In genomic region chr2:167685137-167685536, GRCm38 (mm10) we compare ENCODE assay signal across 8 mouse cellular contexts. TPM values are rescaled to one million over a fixed set of nuclear protein-coding genes. Genes with fewer than 3 reads are reported as not detected.
DNase-seq lines count a peak whose midpoint lies in the region; ATAC-seq lines count a peak whose summit lies in the region.
"Had no signal": no experiment of that assay in that cellular context is flagged by ENCODE, and none has a peak within 500 bp of the region (broad histone marks: within the 10 kb centered on the region; RNA-seq: fewer than 3 reads in every experiment).

No protein-coding gene starts in this region.

- WGBS in forebrain, embryonic 12.5 days: 6% methylated on average over 8 of the region's 8 CpGs
- 6% methylated on average over 8 of the region's 8 CpGs for WGBS in midbrain, embryonic 13.5 days

- H3K9me3 ChIP-seq in forebrain, embryonic 12.5 days: no peaks in the 10 kb centered on the region
- H3K9me3 ChIP-seq in midbrain, embryonic 13.5 days: no peaks in the 10 kb centered on the region
- H3K9me3 ChIP-seq: midbrain, embryonic 12.5 days had no signal

- ATAC-seq in forebrain, embryonic 12.5 days (ENCODE audit: low FRiP score): peak; percentile 18; the same call in 1 of the 2 replicates
- ATAC-seq in midbrain, embryonic 13.5 days: peak; percentile 28

- peak; percentile 97 for DNase-seq in NIH3T3 (ENCODE audit: low read depth)
- peak; percentile 78 for DNase-seq in c-Kit-negative CD71-positive TER-119-positive erythroid progenitor cells, embryonic 14.5 days (ENCODE audit: low read depth, low spot score)
- DNase-seq in heart, postnatal 25 days (ENCODE audit: low spot score): peak; percentile 79
- DNase-seq in left cerebral cortex, adult 18-20 months (ENCODE audit: low spot score in 2 of 2): peak; percentile 96 to 99
- DNase-seq in skeletal muscle tissue, adult 2 months (ENCODE audit: low read depth, low spot score): peak; percentile 93

- H3K4me2 ChIP-seq in forebrain, embryonic 12.5 days: no peak overlapping the region
- no peak overlapping the region for H3K4me2 ChIP-seq in midbrain, embryonic 13.5 days (replicated peaks)
- H3K4me2 ChIP-seq: midbrain, embryonic 12.5 days had no signal

- no peak overlapping the region for H3K4me3 ChIP-seq in forebrain, embryonic 12.5 days (replicated peaks)
- no peak overlapping the region for H3K4me3 ChIP-seq in midbrain, embryonic 13.5 days (replicated peaks)
- H3K4me3 ChIP-seq: midbrain, embryonic 12.5 days had no signal

- H3K27ac ChIP-seq in forebrain, embryonic 12.5 days: no peak overlapping the region
- no peak overlapping the region for H3K27ac ChIP-seq in midbrain, embryonic 13.5 days
- H3K27ac ChIP-seq: midbrain, embryonic 12.5 days had no signal

- H3K9ac ChIP-seq in forebrain, embryonic 12.5 days: no peak overlapping the region
- no peak overlapping the region for H3K9ac ChIP-seq in midbrain, embryonic 13.5 days (replicated peaks)
- H3K9ac ChIP-seq: midbrain, embryonic 12.5 days had no signal

- peaks cover 49% of the 10 kb centered on the region for H3K27me3 ChIP-seq in forebrain, embryonic 12.5 days
- peaks cover 46% of the 10 kb centered on the region for H3K27me3 ChIP-seq in midbrain, embryonic 13.5 days

- peaks cover 16% of the 10 kb centered on the region for H3K4me1 ChIP-seq in forebrain, embryonic 12.5 days
- H3K4me1 ChIP-seq in midbrain, embryonic 13.5 days (replicated peaks): peaks cover 11% of the 10 kb centered on the region

- intact Hi-C loops in heart, postnatal 25 days (cut with DNase I): loop anchor here (1.0 to 10.0 kb wide), 2 partner anchors 210 to 400 kb away; partner anchors contain the start of gene Pard6b

- no peaks in the 10 kb centered on the region for H3K36me3 ChIP-seq in forebrain, embryonic 12.5 days (replicated peaks)
- no peaks in the 10 kb centered on the region for H3K36me3 ChIP-seq in midbrain, embryonic 13.5 days
- H3K36me3 ChIP-seq: midbrain, embryonic 12.5 days had no signal

RNA-seq across cellular contexts. Expression of gene Cebpb, which starts 3.6 kb away (rescaled TPM):
- polyA plus RNA-seq in forebrain, embryonic 12.5 days (2016; fragmentation: Nextera tagmentation; extraction: Ambion mirVana): 0.95 and 1.5 TPM in 2 replicates
- 10 to 100 TPM; 58.0 to 84.2 TPM for total RNA-seq in heart, postnatal 25 days (2021)
- total RNA-seq in left cerebral cortex, adult 18-20 months (2021): 10 to 100 TPM; 15.9 to 17.3 TPM
- polyA plus RNA-seq in midbrain, embryonic 13.5 days (2015; fragmentation: Nextera tagmentation; extraction: Ambion mirVana): 0.20 TPM in 1 of 2 replicates, not detected in the other

RNA-seq across cellular contexts. Expression of gene Tmem189, which starts 4.5 kb away (rescaled TPM):
- polyA plus RNA-seq in forebrain, embryonic 12.5 days (2016; fragmentation: Nextera tagmentation; extraction: Ambion mirVana): 31.2 and 34.5 TPM in 2 replicates
- 10 to 100 TPM; 27.2 TPM for total RNA-seq in heart, postnatal 25 days (2021)
- 10 to 100 TPM; 43.3 to 44.4 TPM for total RNA-seq in left cerebral cortex, adult 18-20 months (2021)
- 27.1 and 28.0 TPM in 2 replicates for polyA plus RNA-seq in midbrain, embryonic 13.5 days (2015; fragmentation: Nextera tagmentation; extraction: Ambion mirVana)

RNA-seq across cellular contexts. Expression of gene Gm20431, which starts 23.8 kb away (rescaled TPM):
- polyA plus RNA-seq in forebrain, embryonic 12.5 days (2016; fragmentation: Nextera tagmentation; extraction: Ambion mirVana): 7.5 and 10.2 TPM in 2 replicates
- total RNA-seq in heart, postnatal 25 days (2021): 10 to 100 TPM; 18.0 to 18.4 TPM
- 10 to 100 TPM; 32.2 to 33.5 TPM for total RNA-seq in left cerebral cortex, adult 18-20 months (2021)
- 9.8 and 11.2 TPM in 2 replicates for polyA plus RNA-seq in midbrain, embryonic 13.5 days (2015; fragmentation: Nextera tagmentation; extraction: Ambion mirVana)

RNA-seq across cellular contexts. Expression of gene Ube2v1, which starts 53.2 kb away (rescaled TPM):
- polyA plus RNA-seq in forebrain, embryonic 12.5 days (2016; fragmentation: Nextera tagmentation; extraction: Ambion mirVana): 303 and 311 TPM in 2 replicates
- 100 to 1,000 TPM in 1 of 2 experiments, 10 to 100 TPM in 1; 99.3 to 105 TPM for total RNA-seq in heart, postnatal 25 days (2021)
- 100 to 1,000 TPM; 259 to 266 TPM for total RNA-seq in left cerebral cortex, adult 18-20 months (2021)
- polyA plus RNA-seq in midbrain, embryonic 13.5 days (2015; fragmentation: Nextera tagmentation; extraction: Ambion mirVana): 298 and 301 TPM in 2 replicates
